Mouse (Mus musculus) myocyte (in vitro differentiated cells): ENCODE data around the gene Dnmt3a.

ENCODE experiments used
- E2F4 ChIP-seq: IDR thresholded peaks from one replicate; pipeline ENCODE4 v1.6.1; 2011; ENCODE audit warnings: mild to moderate bottlenecking, control low read depth, moderate library complexity; ENCODE audit not compliant: insufficient read depth
- MAX ChIP-seq: IDR thresholded peaks from one replicate; pipeline ENCODE4 v1.6.1; 2011; ENCODE audit warnings: low read depth, mild to moderate bottlenecking, control low read depth
- MYOD1 ChIP-seq, 3 experiments: IDR thresholded peaks; one replicate each; pipeline ENCODE4 v1.6.1; 2011; ENCODE audit warnings: control low read depth in 2 of 3, low read depth in 2 of 3, mild to moderate bottlenecking in 2 of 3, moderate library complexity in 1 of 3; ENCODE audit not compliant: insufficient read length in 2 of 3, control insufficient read depth in 1 of 3
- MYOG ChIP-seq, 3 experiments: IDR thresholded peaks; one replicate each; pipeline ENCODE4 v1.6.1; 2011; ENCODE audit warnings: control low read depth in 2 of 3, low read depth in 2 of 3, mild to moderate bottlenecking in 2 of 3; ENCODE audit not compliant: insufficient read length in 2 of 3, control insufficient read depth in 1 of 3, insufficient read depth in 1 of 3
- POLR2A ChIP-seq: IDR thresholded peaks from one replicate; pipeline ENCODE4 v1.6.1; 2011; ENCODE audit warnings: low read depth, mild to moderate bottlenecking, control low read depth, moderate library complexity; ENCODE audit not compliant: insufficient read length
- POLR2AphosphoS2 ChIP-seq: IDR thresholded peaks from one replicate; pipeline ENCODE4 v1.6.1; 2011; ENCODE audit warnings: low read depth, control low read depth; ENCODE audit not compliant: insufficient read length
- REST ChIP-seq: IDR thresholded peaks from one replicate; pipeline ENCODE4 v1.6.1; 2011; ENCODE audit warnings: mild to moderate bottlenecking, control low read depth, moderate library complexity; ENCODE audit not compliant: insufficient read depth, insufficient read length
- USF1 ChIP-seq: IDR thresholded peaks from one replicate; pipeline ENCODE4 v1.6.1; 2011; ENCODE audit warnings: low read depth, mild to moderate bottlenecking, control low read depth, moderate library complexity

- no peak for TF ChIP-seq USF1
- TF ChIP-seq REST: no peak
- TF ChIP-seq MYOG (IDR thresholded peaks at IDR 0.05; ENCODE audit: control insufficient read depth in 1 of 3, insufficient read depth in 1 of 3, insufficient read length in 2 of 3, low read depth in 2 of 3): no peak
- TF ChIP-seq POLR2A: no peak
- TF ChIP-seq MAX: no peak
- TF ChIP-seq POLR2AphosphoS2: no peak
- TF ChIP-seq E2F4: no peak
- no peak for TF ChIP-seq MYOD1 (IDR thresholded peaks at IDR 0.05; ENCODE audit: control insufficient read depth in 1 of 3, insufficient read length in 2 of 3, low read depth in 2 of 3)
Measured at GRCm38 (mm10) chr12:3956351-3956750, 150.5 kb downstream of the Dnmt3a start.
